Mouse (Mus musculus) gonadal fat pad, adult 2 months (tissue): Measurements from ENCODE around the gene Mrps23. TPM values are rescaled to one million over a fixed set of nuclear protein-coding genes. Genes with fewer than 3 reads are reported as not detected.

Source experiments
- DNase-seq: peaks from one replicate; pipeline ENCODE4 v3.0.0-alpha.2; 2012; ENCODE audit warnings: low read depth
- polyA plus RNA-seq: library from polyadenylated mRNA; depleted of rRNA; stranded (reverse); fragments of >200 nt; gene quantifications from 2 replicates; pipeline ENCODE4 v1.2.3, GENCODE M21; 2012; rRNA removed

Gene Mrps23
- polyA plus RNA-seq = 35.9 and 41.3 TPM in 2 replicates

DNA sequence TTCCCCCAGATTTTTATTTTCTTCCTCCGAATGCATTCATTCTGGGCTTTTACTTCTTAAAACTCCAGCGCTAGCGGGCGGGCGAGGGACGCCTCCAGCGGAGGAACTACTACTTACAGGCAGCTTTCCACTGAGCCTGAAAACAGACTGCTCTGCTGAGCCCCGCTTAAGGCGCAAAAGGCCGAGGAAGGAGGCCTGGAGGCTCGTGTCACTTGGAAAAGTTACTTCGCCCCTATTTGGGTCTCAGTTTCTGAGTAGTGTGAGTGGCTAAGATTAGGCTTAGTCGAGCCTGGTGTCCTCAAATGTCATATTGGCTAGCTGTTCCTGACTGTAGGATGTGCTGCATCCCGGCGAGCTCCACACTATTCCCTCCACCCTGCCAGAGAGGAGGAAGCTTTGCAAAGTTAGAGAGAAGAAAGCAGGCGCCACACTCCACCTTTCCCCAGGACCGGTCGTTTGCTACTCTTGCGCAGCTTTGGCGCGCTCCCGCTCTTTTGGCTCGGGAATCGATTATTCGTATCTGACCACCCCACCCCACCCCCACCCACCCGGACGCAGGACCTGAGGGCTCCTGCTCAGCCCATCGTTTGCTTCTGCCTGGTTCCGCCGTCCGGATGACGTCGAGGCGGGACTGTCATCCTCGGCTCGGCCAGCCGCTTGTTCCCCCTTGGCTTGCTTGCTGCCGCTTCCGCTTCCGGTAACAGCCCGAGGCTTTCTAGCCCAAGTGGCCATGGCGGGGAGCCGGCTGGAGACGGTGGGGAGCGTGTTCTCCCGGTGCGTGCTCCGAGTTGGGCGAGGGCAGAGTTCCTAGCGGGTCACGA is at the start of gene Mrps23:
Gene Mrps23 (plus strand): TSS at position 677 of the 821 bp plus-strand sequence.
- DNase-seq = no peak

DNA sequence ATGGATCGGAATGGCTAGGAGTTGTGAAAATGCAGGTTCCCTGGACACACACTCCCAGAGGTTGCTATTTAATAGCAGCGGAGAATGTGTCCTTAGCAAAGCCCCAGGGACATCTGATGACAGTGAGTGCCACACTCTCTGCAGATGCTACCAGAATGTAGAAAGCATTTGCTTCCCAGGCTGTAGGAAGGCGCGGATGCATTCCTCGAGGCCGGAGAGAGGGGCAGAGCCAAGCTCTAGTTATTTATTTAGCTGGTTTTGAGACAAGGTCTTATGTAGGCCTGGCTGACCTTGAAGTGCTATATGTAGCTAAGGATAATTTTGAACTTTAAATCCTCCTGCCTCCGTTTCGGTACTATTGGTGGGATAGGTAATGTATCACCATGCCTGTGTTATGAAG is 49.7 kb upstream of the Mrps23 start:
- no peak for DNase-seq

DNA sequence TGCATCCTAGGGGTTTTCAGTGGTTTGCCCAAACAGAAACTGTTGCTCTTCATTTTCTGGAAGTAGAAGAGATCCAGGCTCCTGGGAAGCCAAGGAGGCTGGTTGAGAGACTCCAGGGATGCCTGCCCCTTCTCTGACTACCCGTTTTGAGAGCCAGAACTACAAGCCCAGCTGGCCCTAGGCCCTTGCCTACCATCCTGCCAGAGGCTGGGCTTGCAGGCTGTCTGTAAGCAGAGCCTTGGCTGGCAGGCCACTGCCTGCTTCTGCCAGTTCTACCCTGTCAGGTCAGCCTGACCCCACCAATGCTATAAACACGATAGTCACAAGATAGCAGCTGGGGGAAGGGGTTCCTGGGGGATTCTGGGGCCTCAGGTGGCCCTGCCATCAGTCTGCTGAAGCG is 48.7 kb upstream of the Mrps23 start:
- DNase-seq = no peak

DNA sequence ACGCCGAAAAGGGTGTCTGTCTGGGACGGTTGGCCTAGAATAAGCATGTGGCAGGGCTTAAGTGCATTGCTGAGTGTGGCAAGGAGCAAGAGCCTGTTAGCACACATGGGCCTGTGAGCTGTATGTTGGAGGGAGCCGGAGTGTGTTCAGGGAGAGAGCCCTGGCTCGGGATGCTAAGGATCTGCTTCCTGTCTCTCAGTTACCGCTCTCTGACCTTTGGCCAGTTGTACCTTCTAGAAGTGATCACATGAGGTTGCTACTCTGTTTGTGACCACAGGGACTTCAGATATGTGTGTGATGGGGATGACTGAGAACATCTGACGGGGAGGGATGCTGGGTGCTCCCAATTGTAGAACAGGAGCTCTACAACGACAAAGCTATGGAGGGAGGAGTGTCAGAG is 48.2 kb upstream of the Mrps23 start:
- no peak for DNase-seq

GRCm38 (mm10) chr11:88156403-88156802 is 47.8 kb upstream of the Mrps23 start:
- no peak for DNase-seq

- DNase-seq = no peak
These were observed 45.3 kb upstream of the Mrps23 start for GRCm38 (mm10) chr11:88158842-88159246.

DNA sequence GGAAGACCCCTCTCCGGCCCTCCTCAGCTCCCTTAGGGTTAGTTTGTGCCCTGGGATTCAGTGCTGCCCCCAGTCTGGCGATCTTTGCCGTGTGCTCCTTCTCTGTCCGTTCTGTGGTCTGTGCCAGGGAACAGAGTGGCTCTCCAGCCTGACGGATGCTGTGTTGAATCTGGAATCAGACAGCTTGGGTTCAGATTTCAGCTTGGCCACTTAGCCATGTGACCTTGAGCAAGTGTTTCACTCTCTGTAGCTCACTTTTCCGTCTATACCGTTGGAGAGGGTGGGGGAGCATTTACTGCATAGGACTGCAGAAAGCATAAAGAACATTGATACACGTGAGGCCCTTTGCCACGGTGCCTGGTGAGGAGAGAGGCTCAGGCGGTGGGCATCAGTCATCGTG is 44.8 kb upstream of the Mrps23 start:
- no peak for DNase-seq

DNA sequence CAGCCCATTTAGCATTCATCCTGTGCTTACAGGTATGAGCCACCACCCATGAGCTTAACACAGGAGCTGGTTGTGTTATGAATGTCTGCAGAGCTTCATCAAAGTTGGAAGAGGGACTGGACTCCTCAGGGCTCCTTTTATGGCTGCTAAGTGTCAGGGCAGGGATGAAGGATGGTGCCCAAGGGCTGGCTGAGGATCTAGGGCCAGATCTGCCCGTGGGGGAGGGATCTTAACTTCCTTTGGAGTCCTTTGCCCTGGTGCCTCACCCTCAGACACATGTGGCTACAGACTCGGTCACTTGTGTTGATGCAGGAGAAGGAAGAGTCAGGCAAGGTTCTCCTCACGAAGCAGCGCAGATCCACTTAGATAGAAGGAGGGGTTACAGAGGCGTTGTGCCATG is 43.9 kb upstream of the Mrps23 start:
- no peak for DNase-seq

GRCm38 (mm10) chr11:88161051-88161581 is 43.1 kb upstream of the Mrps23 start:
- DNase-seq = no peak

DNA sequence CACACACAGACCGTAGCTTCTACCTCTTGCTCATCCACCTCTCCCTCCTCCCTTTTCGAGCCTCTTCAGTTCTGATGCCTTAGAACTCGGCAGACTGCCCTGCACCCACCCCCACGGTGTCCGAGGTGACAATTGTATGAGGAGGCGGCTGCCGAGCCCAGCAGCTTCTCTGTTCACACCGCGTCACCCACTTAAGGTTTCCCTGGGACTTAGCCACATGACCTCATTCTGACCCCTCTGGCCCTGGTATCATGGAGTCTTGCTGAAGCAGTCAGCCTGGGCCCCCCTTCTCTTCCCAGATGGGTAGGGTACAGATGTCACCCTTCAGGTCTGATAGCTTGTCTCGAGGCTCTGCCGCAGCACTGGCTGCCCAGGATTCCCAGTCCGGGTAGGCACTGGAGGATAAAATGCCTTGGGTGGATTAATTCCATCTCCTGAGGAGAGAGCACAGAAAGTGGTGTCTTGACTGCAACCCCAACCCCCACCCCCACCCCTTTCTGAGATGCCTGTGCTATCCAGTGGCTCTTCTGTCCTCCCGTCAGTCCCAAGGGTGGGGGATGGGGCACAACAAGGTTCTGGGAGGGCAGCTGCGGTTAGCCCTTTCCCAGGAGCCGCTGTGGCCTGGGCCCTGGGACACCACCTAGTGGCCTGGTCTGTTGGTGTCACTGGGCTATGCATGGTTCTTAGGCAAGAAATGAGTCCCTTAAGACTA is 42.4 kb upstream of the Mrps23 start:
- DNase-seq = no peak

GRCm38 (mm10) chr11:88162740-88163139 is 41.4 kb upstream of the Mrps23 start:
- DNase-seq = no peak

GRCm38 (mm10) chr11:88164213-88164723 is 39.9 kb upstream of the Mrps23 start:
- DNase-seq = no peak

- peak; percentile 87 for DNase-seq
These were observed 39.3 kb upstream of the Mrps23 start for GRCm38 (mm10) chr11:88164801-88165377.

DNA sequence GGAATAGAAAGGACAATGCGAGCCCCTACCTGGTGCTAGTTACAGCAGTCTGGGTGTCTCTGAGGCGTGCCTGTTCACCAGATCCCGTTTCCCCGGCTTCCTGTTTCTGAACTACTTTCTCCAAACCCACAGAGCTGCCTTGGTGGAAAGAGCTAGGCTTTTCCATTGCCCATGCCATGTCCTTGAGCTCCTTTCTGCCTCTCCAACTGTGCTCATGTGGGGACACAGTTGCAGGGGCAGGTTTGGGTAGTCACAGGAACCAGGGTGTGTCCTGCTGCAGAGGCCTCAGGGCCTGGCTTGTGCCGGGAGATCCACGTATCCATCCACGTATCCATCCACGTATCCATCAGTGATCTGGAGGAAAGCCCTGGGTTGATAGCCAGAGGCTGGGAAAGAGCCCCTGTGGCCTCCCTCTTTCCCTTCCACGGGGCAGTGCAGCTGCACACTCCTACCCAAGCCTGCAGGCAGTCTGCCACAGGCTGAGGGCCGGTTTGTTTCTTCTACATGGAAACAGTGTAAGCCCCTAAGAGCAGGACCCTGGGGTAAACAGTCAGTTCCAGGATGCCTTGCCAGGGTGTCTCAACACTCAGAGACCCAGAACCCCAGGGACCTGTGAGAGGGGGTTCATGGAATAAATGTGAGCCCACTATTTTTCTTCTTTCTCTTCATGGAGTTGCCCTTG is 38.4 kb upstream of the Mrps23 start:
- DNase-seq = no peak

- DNase-seq = no peak
These were observed 37.7 kb upstream of the Mrps23 start for GRCm38 (mm10) chr11:88166471-88166870.

- no peak for DNase-seq
These were observed 35.6 kb upstream of the Mrps23 start for GRCm38 (mm10) chr11:88168611-88169010.

DNA sequence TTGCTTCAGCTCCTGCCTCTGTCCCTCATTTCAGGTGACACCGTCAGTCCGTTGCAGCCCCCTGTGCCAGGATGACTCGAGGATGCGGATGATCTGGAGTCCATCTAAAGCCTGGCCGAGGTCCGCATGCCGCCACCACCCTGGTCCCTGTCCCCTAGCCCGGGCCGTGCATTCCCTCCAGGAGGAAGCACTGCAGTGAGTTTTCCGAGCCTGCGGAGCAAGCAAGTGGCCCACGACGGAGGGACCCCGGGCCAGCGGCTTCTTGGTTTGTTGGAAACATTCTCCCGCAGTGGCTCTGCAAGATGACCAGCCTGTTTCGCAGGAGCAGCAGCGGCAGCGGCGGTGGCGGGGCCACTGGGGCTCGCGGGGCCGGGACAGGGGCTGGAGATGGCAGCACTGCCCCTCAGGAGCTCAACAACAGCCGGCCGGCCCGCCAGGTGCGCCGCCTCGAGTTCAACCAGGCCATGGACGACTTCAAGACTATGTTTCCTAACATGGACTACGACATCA is 34.6 kb upstream of the Mrps23 start:
- DNase-seq = no peak

DNA sequence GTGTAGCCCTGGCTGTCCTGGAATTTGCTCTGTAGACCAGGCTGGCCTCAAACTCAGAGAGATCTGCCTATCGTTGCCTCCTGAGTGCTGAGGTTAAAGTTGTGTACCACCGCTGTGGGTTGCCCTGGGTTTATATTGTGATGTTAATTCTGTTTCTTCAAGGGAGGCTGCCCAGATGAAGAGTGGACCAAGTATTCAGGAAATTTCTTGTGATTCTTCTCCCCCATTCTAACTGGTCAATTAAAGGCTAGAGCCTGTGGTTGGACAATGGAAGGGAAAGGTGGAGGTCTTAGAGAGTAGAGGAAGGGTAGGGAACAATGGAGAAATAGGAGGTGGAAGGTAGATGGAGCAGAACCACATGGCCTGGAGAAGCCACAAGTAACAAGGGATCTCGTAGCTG is 33.6 kb upstream of the Mrps23 start:
- no peak for DNase-seq

GRCm38 (mm10) chr11:88171876-88172442 is 32.2 kb upstream of the Mrps23 start:
- DNase-seq = no peak

DNA sequence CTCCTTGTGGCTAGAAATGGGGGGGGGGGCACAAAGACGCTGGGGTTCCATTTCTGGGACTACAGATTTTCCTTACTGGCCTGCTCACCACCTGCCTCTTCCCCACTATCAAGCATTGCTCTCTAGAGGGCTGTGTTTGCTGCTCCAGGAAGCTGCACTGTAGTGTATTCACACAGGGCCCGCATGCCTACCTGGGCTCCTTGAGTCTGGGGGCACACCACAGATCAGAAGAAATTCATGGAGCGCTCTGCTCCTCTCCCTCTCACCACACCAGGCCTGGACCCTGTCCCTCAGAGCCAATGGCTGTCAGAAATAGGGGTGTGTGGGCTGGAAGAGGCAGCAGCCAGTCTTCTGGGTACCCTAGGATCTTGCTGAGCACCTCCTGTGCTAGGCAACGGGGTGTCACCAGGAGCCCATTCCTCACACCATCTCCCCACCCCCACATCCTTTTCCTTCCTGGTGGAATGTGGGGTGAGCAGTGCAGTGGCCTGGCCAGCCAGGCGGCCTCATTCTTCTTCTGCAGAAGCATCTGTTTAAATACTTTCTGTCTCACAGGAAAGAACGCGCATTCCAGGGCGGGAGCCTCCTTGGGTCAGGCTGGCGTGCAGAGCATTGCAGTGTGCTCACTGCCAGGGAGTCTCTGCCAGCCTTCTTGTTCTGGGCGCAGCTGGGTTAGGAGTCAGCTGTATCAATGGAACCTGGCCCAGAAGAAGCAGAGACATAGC is 31.4 kb upstream of the Mrps23 start:
- no peak for DNase-seq
